Mouse (Mus musculus): ENCODE measurements at regions not wholly inside any gene's neighbourhood (a gene's known extent, or its start where the extent isn't known, plus 50 kb on each side); places are given as distances from the start of the nearest gene placed in this dataset.

- dilution Hi-C loops (cut with MboI; ENCODE audit: extremely low pct_ligation_motif_present, extremely low pct_unique_long_range_greater_than_20kb, low sequenced_read_pairs): no loop called here
- no peak for DNase-seq (ENCODE audit: extremely low read depth)
- Histone ChIP-seq H3K27me3 (replicated peaks) (peaks cover 35% of the 10 kb centered on the region), H3K4me3 (replicated peaks in 1 of 3; ENCODE audit: low read depth in 2 of 3, low read length in 2 of 3, poor library complexity in 1 of 3) (no peak overlapping the region), H3K9ac (ENCODE audit: insufficient read depth, low read depth) (no peak overlapping the region), H3K36me3 (replicated peaks in 1 of 2; ENCODE audit: control insufficient read depth in 1 of 2, insufficient read depth in 1 of 2, low read length in 1 of 2) (no peaks in the 10 kb centered on the region), H3K4me2 (ENCODE audit: insufficient read depth, low read depth, poor library complexity, severe bottlenecking) (no peak overlapping the region), H3K79me2 (replicated peaks; ENCODE audit: control insufficient read depth, extremely low read depth, insufficient read depth, poor library complexity, severe bottlenecking) (no peaks in the 10 kb centered on the region), H3K4me1 (ENCODE audit: control insufficient read depth in 1 of 2, insufficient read depth in 2 of 2) (no peaks in the 10 kb centered on the region), H3K9me3 (replicated peaks; ENCODE audit: low read length) (no peaks in the 10 kb centered on the region), H3K27ac (ENCODE audit: insufficient read depth, low read depth) (no peak overlapping the region)
- TF ChIP-seq GABPA (IDR thresholded peaks at IDR 0.05; ENCODE audit: insufficient replicate concordance, low read depth, low read length): no peak
- no peak for TF ChIP-seq MAX (IDR thresholded peaks at IDR 0.05; ENCODE audit: low read length)
- TF ChIP-seq MAZ (IDR thresholded peaks at IDR 0.05; ENCODE audit: low read depth, low read length): no peak
- no peak for TF ChIP-seq JUND (conservative IDR thresholded peaks at IDR 0.05; ENCODE audit: low read depth, low read length)
- no peak for TF ChIP-seq E2F4 (IDR thresholded peaks at IDR 0.05; ENCODE audit: insufficient replicate concordance, low read depth, low read length)
- TF ChIP-seq MXI1 (IDR thresholded peaks at IDR 0.05; ENCODE audit: low read depth, low read length): no peak
- no peak for TF ChIP-seq ZMIZ1 (IDR thresholded peaks at IDR 0.05; ENCODE audit: low read depth, low read length)
- no peak for TF ChIP-seq ELF1 (IDR thresholded peaks at IDR 0.05; ENCODE audit: low read depth, low read length)
- TF ChIP-seq TCF12 (IDR thresholded peaks at IDR 0.05; ENCODE audit: low read depth, low read length): no peak
- no peak for TF ChIP-seq MYC (IDR thresholded peaks at IDR 0.05; ENCODE audit: low read depth, low read length)
- no peak for TF ChIP-seq MEF2A (IDR thresholded peaks at IDR 0.05; ENCODE audit: borderline replicate concordance, low read depth, low read length)
- no peak for TF ChIP-seq ZNF384 (IDR thresholded peaks at IDR 0.05; ENCODE audit: low read depth, low read length)
- TF ChIP-seq TBP (conservative IDR thresholded peaks at IDR 0.05; ENCODE audit: low read depth, low read length): no peak
- in situ Hi-C loops (cut with MboI; ENCODE audit: low pct_ligation_motif_present, low pct_unique_long_range_greater_than_20kb, low sequenced_read_pairs): no loop called here
Measured at GRCm38 (mm10) chr7:76142455-76142854, 87.2 kb upstream of the Agbl1 start.

GRCm38 (mm10) chr7:76146385-76146784 is 83.3 kb upstream of the Agbl1 start:
- no peaks in the 10 kb centered on the region for H3K4me1 ChIP-seq (ENCODE audit: control insufficient read depth in 1 of 2, insufficient read depth in 2 of 2)
- no peaks in the 10 kb centered on the region for H3K36me3 ChIP-seq (replicated peaks in 1 of 2; ENCODE audit: control insufficient read depth in 1 of 2, insufficient read depth in 1 of 2, low read length in 1 of 2)
- H3K4me2 ChIP-seq (ENCODE audit: insufficient read depth, low read depth, poor library complexity, severe bottlenecking): no peak overlapping the region
- TF ChIP-seq MAZ (IDR thresholded peaks at IDR 0.05; ENCODE audit: low read depth, low read length): no peak
- no peak for TF ChIP-seq ZMIZ1 (IDR thresholded peaks at IDR 0.05; ENCODE audit: low read depth, low read length)
- no peak for TF ChIP-seq PAX5 (IDR thresholded peaks at IDR 0.05; ENCODE audit: low read length)
- TF ChIP-seq POLR2AphosphoS2 (IDR thresholded peaks at IDR 0.05; ENCODE audit: low read depth, low read length): no peak
- no peak for TF ChIP-seq ZNF384 (IDR thresholded peaks at IDR 0.05; ENCODE audit: low read depth, low read length)
- no peak for TF ChIP-seq SMC3 (IDR thresholded peaks at IDR 0.05; ENCODE audit: low read depth, low read length)
- no peak for TF ChIP-seq ZC3H11A (IDR thresholded peaks at IDR 0.05; ENCODE audit: low read depth, low read length)
- no peak for TF ChIP-seq SIN3A (IDR thresholded peaks at IDR 0.05; ENCODE audit: low read length)
- no peak for TF ChIP-seq JUND (conservative IDR thresholded peaks at IDR 0.05; ENCODE audit: low read depth, low read length)
- no peak for TF ChIP-seq CTCF (conservative IDR thresholded peaks at IDR 0.05 in 1 of 2, IDR thresholded peaks at IDR 0.05 in 1 of 2; ENCODE audit: low read depth in 2 of 2, low read length in 2 of 2)
- no peak for TF ChIP-seq KAT2A (IDR thresholded peaks at IDR 0.05; ENCODE audit: insufficient replicate concordance, low read length)
- TF ChIP-seq BHLHE40 (IDR thresholded peaks at IDR 0.05; ENCODE audit: low read depth, low read length): no peak
- TF ChIP-seq IRF4 (IDR thresholded peaks at IDR 0.05; ENCODE audit: low read depth, low read length): no peak
- no peak for TF ChIP-seq TCF12 (IDR thresholded peaks at IDR 0.05; ENCODE audit: low read depth, low read length)
- TF ChIP-seq ETS1 (conservative IDR thresholded peaks at IDR 0.05; ENCODE audit: low read depth, low read length): no peak
- no peak for TF ChIP-seq RCOR1 (conservative IDR thresholded peaks at IDR 0.05; ENCODE audit: low read depth, low read length)
- TF ChIP-seq ELF1 (IDR thresholded peaks at IDR 0.05; ENCODE audit: low read depth, low read length): no peak
- TF ChIP-seq POLR2A (IDR thresholded peaks at IDR 0.05; ENCODE audit: low read depth, low read length): no peak
- TF ChIP-seq CHD2 (IDR thresholded peaks at IDR 0.05; ENCODE audit: low read length): no peak
- in situ Hi-C loops (cut with MboI; ENCODE audit: low pct_ligation_motif_present, low pct_unique_long_range_greater_than_20kb, low sequenced_read_pairs): no loop called here
- no peak overlapping the region for H3K9ac ChIP-seq (ENCODE audit: insufficient read depth, low read depth)
- H3K27me3 ChIP-seq (replicated peaks): peaks cover 37% of the 10 kb centered on the region
- no peak overlapping the region for H3K4me3 ChIP-seq (replicated peaks in 1 of 3; ENCODE audit: low read depth in 2 of 3, low read length in 2 of 3, poor library complexity in 1 of 3)
- no peaks in the 10 kb centered on the region for H3K79me2 ChIP-seq (replicated peaks; ENCODE audit: control insufficient read depth, extremely low read depth, insufficient read depth, poor library complexity, severe bottlenecking)
- no peaks in the 10 kb centered on the region for H3K9me3 ChIP-seq (replicated peaks; ENCODE audit: low read length)
- DNase-seq (ENCODE audit: extremely low read depth): no peak
- dilution Hi-C loops (cut with MboI; ENCODE audit: extremely low pct_ligation_motif_present, extremely low pct_unique_long_range_greater_than_20kb, low sequenced_read_pairs): no loop called here
- H3K27ac ChIP-seq (ENCODE audit: insufficient read depth, low read depth): no peak overlapping the region
